Mouse (Mus musculus): ENCODE results near the gene Diaph3. TPM values are rescaled to one million over a fixed set of nuclear protein-coding genes. Genes with fewer than 3 reads are reported as not detected.
"Not testable (repeated sequence)": the region's sequence is repeated elsewhere in the genome, so short reads cannot be mapped to it uniquely, and the experiment has no call there.

Diaph3 gene
- total and polyA plus RNA-seq, 3 experiments: 16.2 to 36.9 (median 17.5) TPM

- Histone ChIP-seq H3K79me2 (replicated peaks; ENCODE audit: control insufficient read depth, extremely low read depth, insufficient read depth, poor library complexity, severe bottlenecking) (no peaks in the 10 kb centered on the region), H3K4me1 (ENCODE audit: control insufficient read depth in 1 of 2, insufficient read depth in 2 of 2) (peaks cover 0 to 2% of the 10 kb centered on the region in 2 experiments; a peak in 1 of 4 replicates), H3K4me2 (ENCODE audit: insufficient read depth, low read depth, poor library complexity, severe bottlenecking) (no peak overlapping the region), H3K4me3 (replicated peaks in 1 of 3; ENCODE audit: low read depth in 2 of 3, low read length in 2 of 3, poor library complexity in 1 of 3) (no peak overlapping the region), H3K27me3 (replicated peaks) (no peaks in the 10 kb centered on the region), H3K9ac (ENCODE audit: insufficient read depth, low read depth) (no peak overlapping the region), H3K9me3 (replicated peaks; ENCODE audit: low read length) (peaks cover 3% of the 10 kb centered on the region), H3K36me3 (replicated peaks in 1 of 2; ENCODE audit: control insufficient read depth in 1 of 2, insufficient read depth in 1 of 2, low read length in 1 of 2) (peaks cover 17 to 40% of the 10 kb centered on the region in 2 experiments), H3K27ac (ENCODE audit: insufficient read depth, low read depth) (no peak overlapping the region)
- dilution Hi-C loops (cut with MboI; ENCODE audit: extremely low pct_ligation_motif_present, extremely low pct_unique_long_range_greater_than_20kb, low sequenced_read_pairs): no loop called here
- no peak for DNase-seq (ENCODE audit: extremely low read depth)
- TF ChIP-seq ELF1 (IDR thresholded peaks at IDR 0.05; ENCODE audit: low read depth, low read length) (no peak), ZC3H11A (IDR thresholded peaks at IDR 0.05; ENCODE audit: low read depth, low read length) (no peak), JUN (IDR thresholded peaks at IDR 0.05; ENCODE audit: insufficient read depth, low read depth, low read length) (no peak), MEF2A (IDR thresholded peaks at IDR 0.05; ENCODE audit: borderline replicate concordance, low read depth, low read length) (no peak), NRF1 (IDR thresholded peaks at IDR 0.05; ENCODE audit: low read depth, low read length) (no peak)
- in situ Hi-C loops (cut with MboI; ENCODE audit: low pct_ligation_motif_present, low pct_unique_long_range_greater_than_20kb, low sequenced_read_pairs): no loop called here
Observed at GRCm38 (mm10) chr14:87088456-87088855, 52.6 kb downstream of the Diaph3 start.

- Histone ChIP-seq H3K9ac (ENCODE audit: insufficient read depth, low read depth) (no peak overlapping the region), H3K4me3 (replicated peaks in 1 of 3; ENCODE audit: low read depth in 2 of 3, low read length in 2 of 3, poor library complexity in 1 of 3) (no peak overlapping the region), H3K27ac (ENCODE audit: insufficient read depth, low read depth) (no peak overlapping the region), H3K9me3 (replicated peaks; ENCODE audit: low read length) (peaks cover 3% of the 10 kb centered on the region), H3K79me2 (replicated peaks; ENCODE audit: control insufficient read depth, extremely low read depth, insufficient read depth, poor library complexity, severe bottlenecking) (no peaks in the 10 kb centered on the region), H3K27me3 (replicated peaks) (no peaks in the 10 kb centered on the region), H3K36me3 (replicated peaks in 1 of 2; ENCODE audit: control insufficient read depth in 1 of 2, insufficient read depth in 1 of 2, low read length in 1 of 2) (peaks cover 17 to 40% of the 10 kb centered on the region in 2 experiments), H3K4me2 (ENCODE audit: insufficient read depth, low read depth, poor library complexity, severe bottlenecking) (no peak overlapping the region), H3K4me1 (ENCODE audit: control insufficient read depth in 1 of 2, insufficient read depth in 2 of 2) (no peaks in the 10 kb centered on the region)
- DNase-seq (ENCODE audit: extremely low read depth): no peak
- TF ChIP-seq MAFK (IDR thresholded peaks at IDR 0.05; ENCODE audit: insufficient replicate concordance, low read length) (no peak), NRF1 (IDR thresholded peaks at IDR 0.05; ENCODE audit: low read depth, low read length) (no peak), EP300 (IDR thresholded peaks at IDR 0.05; ENCODE audit: low read length) (no peak), PAX5 (IDR thresholded peaks at IDR 0.05; ENCODE audit: low read length) (no peak)
- in situ Hi-C loops (cut with MboI; ENCODE audit: low pct_ligation_motif_present, low pct_unique_long_range_greater_than_20kb, low sequenced_read_pairs): no loop called here
- dilution Hi-C loops (cut with MboI; ENCODE audit: extremely low pct_ligation_motif_present, extremely low pct_unique_long_range_greater_than_20kb, low sequenced_read_pairs): no loop called here
Observed at GRCm38 (mm10) chr14:87087996-87088395, 53.0 kb downstream of the Diaph3 start.

GRCm38 (mm10) chr14:87084906-87085305 lies 56.1 kb downstream of the Diaph3 start:
- H3K4me1 ChIP-seq (ENCODE audit: control insufficient read depth in 1 of 2, insufficient read depth in 2 of 2); in situ Hi-C loops (cut with MboI; ENCODE audit: low pct_ligation_motif_present, low pct_unique_long_range_greater_than_20kb, low sequenced_read_pairs); H3K79me2 ChIP-seq (replicated peaks; ENCODE audit: control insufficient read depth, extremely low read depth, insufficient read depth, poor library complexity, severe bottlenecking); DNase-seq (ENCODE audit: extremely low read depth); H3K27ac ChIP-seq (ENCODE audit: insufficient read depth, low read depth); H3K4me3 ChIP-seq (replicated peaks in 1 of 3; ENCODE audit: low read depth in 2 of 3, low read length in 2 of 3, poor library complexity in 1 of 3); H3K9me3 ChIP-seq (replicated peaks; ENCODE audit: low read length); H3K4me2 ChIP-seq (ENCODE audit: insufficient read depth, low read depth, poor library complexity, severe bottlenecking); H3K9ac ChIP-seq (ENCODE audit: insufficient read depth, low read depth); dilution Hi-C loops (cut with MboI; ENCODE audit: extremely low pct_ligation_motif_present, extremely low pct_unique_long_range_greater_than_20kb, low sequenced_read_pairs); H3K27me3 ChIP-seq (replicated peaks): not testable (repeated sequence)
- peaks cover 15 to 31% of the 10 kb centered on the region in 2 experiments for H3K36me3 ChIP-seq (replicated peaks in 1 of 2; ENCODE audit: control insufficient read depth in 1 of 2, insufficient read depth in 1 of 2, low read length in 1 of 2)
